Mouse (Mus musculus) liver (tissue): ENCODE results near the gene Tmco1.

Experiments
- DNase-seq: peaks from one replicate; pipeline ENCODE4 v3.0.0-alpha.2; 2020; ENCODE audit warnings: mixed read lengths

Gene Tmco1

DNA sequence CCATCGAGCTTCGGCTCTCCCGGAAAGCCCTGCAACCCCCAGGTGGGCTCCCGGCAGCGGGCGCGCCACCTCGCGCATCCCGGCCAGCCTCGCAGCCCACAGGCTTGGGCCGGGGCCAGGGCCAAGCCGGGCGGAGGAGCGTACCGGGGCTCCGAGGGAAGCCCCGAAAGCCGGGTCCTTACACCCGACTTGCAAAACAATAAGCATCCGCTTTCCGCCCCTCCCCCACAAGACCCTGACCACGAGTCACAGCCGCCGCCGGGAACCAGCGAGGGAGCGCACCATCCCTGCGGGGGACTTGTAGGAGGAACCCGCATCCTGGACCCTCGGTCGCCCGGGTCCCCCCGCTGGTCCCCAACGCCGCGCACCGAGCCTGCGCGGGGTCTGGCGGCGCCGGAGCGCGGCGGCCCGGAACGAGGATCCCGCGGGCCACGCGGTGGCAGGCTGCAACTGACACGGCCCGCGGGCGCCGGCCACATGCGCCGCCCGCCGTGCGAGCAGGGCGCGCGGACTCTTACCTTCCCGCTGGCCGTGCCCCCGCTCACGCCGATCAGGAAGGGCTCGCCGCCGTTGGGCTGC, 23.8 kb upstream of the Tmco1 start:
- DNase-seq, result peak; percentile 74

DNA sequence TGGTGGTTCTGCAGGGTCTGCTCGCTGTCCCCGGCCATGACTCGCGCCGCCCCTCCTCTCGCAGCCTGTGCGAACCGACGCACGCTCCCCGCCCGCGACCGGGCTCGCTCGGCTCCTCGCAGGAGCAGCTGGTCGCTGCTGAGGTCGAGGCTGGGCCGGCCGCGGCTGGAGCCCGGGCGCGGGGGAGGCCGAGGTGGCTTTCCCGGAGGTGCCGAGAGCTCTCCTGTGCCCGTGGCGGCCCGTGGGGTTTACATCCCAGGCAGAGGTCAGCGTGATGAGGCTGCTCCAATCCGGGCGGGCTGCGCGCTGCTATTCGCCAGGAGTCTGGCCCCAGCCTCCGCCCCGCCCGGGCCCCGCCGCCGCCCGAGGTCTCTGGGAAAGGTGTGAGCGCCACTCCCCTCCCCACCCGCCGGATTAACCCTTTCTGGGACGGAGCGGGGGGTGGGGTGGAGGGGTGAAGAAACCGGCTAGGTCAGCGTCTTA, 23.3 kb upstream of the Tmco1 start:
- peak; percentile 93 for DNase-seq

DNA sequence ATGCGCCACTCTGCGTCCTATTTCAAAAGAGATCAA, 23.0 kb upstream of the Tmco1 start, which contains the start of gene Uck2:
TSS of gene Uck2 (minus strand) at position 1 of the 36 bp plus-strand sequence.
- DNase-seq, result no peak

DNA sequence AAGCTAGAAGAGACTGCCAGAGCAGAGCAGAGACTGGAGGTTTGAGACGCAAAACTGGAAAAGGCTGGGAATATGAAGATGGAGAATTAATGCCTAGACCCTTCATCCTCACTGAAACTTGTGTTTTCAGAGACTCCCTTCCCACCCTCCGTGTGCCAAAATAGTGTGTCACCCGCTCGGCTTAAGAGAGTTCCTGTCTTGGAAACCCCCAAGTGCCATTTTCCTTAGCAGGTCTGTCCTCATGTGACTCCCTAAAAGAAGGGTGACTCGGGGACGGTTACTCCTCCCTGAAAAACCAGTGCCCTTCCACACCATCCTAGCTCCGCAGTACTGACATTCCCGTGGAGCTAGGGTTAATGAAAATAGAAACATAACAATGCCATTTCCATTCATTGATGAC, 22.8 kb upstream of the Tmco1 start:
- DNase-seq, result no peak

DNA sequence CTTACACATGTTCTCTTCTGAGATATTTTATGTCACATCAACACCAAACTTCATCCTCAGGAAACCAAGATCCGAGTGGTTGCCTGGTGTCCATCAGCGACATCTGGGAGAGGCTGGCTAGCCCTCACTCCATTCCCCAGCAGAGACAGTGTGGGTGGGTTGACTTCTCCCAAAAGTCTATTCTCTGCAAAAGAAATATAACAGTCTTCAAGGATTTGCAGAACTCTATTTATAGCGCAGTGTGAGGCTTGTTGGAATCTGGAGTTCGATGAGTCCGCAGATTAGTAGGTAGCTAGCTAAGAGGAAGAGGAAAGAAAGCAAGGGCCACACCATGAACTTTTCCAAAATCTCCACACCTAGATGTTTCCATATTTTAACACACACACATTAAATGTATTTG, 21.0 kb upstream of the Tmco1 start:
- no peak for DNase-seq

DNA sequence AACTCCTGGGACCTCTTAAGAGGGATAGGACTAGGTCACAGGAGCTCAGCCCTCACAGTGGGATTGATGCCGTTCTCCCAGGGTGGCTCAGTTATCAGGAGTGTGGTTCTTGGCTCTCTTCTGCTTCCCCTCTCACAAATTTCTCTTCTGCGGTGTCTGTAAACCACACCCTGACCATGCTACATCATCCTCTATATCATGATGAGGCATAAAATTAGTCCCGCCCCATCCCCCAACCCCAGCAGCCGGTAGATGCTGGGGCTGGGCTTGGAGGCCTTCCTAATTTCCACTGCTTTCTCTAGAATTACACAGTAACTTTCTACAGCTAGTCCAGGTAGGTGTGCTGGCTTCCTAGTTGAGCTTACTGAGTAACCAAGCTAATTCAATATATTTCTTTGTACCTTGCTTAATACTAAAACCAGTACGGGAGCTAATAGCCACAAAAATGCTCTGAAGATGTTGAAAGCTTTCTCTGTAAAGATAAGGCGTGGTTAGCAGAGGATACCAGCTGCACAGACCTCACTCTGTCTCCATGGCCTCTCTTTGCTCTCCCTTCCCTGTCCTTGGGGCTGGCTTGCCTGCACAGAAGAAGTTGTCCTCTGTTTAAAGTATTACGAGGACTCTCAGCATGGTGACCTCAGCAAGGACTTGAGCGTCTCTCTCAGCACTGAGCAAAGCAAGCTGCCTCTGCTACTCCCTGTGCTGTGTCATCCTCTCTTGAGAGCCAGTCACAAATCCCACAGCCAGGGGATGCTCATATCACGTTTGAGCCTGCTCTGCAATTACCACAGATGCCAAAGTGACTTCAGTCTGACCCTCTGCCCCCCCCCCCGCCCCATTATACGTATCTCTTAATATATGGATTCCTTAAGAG, 19.3 kb upstream of the Tmco1 start:
- peak; percentile 85 for DNase-seq

DNA sequence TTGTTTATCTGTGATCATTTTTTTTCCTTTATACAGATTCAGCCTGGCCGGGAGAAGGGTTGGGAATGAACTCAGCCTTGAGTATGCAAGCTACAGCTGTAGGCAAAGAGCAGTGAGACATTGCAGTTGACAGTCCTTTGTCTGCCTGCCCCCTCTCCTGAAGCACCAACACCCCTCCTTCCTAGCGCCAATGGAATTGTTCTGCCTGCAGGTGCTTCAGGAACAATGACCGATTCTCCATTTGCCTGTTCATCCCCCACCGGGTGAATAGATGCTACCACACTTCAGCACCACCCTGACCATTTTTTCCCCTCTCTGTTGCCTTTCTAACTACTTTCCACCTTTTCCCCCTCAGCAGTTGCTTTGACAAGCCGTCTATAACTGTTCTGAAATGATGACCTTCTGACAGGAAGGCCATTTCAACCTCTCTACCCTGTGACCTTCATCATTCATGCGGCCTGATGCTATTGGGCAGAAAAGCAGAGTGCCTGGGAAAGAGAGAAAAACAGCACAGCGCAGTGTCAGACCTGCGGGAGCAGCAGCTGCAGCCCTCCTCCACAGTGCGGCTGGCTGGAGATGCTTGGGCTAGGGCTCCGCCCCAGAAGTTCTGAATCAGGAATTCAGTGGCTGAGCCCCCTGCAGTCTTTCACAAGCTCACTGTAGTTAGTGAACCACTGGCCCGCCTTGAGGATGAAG, 18.5 kb upstream of the Tmco1 start:
- peak; percentile 44 for DNase-seq

DNA sequence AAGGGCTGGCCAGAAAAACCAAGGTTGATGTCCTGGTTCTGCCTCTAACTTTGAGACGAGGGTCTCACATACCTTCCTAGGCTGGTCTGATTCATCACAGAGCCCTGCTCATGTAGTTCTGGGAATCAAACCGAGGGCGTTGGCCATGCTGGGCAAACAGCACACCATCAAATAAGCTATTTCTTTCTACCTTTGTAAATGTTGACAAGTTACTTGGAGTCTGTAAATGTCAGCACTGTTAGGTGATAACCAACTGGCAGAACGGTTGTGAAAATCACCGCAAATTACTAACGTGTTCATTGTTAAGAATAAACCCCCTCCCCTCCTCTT, 17.9 kb upstream of the Tmco1 start:
- no peak for DNase-seq

DNA sequence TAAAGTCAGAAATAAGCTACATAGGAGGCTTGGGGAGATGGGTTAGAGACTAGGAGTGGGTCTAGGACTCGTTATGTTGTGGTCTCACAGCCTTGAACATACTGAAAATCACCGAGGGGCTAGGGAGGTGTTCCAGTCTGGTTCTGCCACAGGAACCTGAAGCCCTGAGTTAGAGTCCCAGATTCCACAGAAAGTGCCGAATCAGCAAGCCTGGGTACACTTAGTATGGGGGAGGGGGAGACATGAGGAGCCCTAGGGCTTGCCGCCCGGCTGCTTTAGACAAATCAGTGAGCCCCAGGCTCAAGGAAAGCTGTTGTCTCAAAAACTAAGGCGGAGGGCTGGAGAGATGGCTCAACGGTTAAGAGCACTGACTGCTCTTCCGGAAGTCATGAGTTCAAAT, 16.6 kb upstream of the Tmco1 start:
- DNase-seq, result no peak

DNA sequence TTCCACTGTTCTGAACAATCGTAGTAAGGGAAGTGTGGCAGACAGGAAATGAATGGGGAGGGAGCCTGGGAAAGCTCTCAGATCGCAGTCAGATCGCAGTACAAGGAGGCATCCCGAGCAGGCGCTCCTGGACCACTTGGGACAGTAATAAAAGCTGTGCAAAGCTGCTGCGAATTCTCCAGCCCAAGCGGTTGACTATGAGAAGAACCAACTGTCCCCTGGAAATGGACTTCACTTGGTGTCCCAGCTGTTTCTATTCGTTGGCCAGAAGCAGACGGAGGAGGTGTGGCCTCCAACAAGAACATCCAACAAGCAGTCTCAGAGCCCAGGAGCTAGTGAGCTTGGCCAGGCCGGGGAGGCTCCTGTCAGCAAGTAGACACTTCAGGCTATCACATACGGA, 15.7 kb upstream of the Tmco1 start:
- no peak for DNase-seq

DNA sequence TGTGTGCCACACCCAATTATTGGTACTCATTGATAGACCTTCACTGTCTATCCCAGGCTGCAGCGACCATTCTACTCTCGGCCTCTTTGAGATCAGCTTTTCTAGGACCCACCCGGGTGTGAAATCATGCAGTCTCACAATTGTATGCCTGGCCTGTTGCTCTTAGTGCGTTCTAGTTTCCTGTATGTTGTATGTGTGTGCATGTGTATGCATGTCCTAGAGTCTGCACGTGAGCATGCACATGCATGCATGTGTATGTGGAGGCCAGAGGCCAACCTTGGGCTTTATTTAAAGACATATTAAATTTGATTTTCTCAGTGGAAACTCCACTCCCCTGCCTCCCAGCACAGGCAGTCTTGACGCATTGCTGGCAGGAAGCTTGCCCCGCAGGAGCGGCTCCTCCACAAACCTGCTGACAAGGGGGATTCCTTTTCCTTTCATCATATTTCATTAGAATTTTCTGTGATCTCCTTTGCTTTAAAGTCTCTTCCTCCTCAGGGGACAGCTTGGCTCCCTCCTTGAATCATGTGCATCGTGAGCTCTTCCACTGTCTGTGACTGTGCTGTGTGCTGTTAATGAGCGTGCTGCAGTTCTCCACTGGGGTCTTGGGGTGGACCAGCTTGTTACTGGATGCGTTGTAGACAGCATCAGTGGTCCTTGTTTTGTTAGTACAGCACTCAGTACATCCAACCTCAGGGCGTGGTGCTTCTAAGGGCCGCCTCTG, 12.3 kb upstream of the Tmco1 start:
- no peak for DNase-seq

DNA sequence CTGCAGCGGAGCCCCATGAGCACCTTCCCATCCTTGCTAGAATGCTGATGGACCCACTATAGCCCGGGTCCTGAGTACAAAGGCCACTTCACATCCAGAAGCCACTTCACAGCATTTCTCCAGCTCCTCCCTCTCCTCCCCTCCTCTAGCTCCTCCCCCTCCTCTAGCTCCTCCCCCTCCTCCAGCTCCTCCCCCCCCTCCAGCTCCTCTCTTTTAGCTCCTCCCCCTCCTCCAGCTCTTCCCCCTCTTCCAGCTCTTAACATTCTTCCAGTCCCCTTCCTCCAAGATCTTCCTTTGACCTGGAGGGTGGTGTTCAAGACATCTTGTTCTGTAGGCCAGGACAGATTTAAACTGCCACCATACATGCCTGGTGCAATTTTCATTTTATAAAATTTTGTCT, 8.1 kb upstream of the Tmco1 start:
- peak; percentile 39 for DNase-seq

DNA sequence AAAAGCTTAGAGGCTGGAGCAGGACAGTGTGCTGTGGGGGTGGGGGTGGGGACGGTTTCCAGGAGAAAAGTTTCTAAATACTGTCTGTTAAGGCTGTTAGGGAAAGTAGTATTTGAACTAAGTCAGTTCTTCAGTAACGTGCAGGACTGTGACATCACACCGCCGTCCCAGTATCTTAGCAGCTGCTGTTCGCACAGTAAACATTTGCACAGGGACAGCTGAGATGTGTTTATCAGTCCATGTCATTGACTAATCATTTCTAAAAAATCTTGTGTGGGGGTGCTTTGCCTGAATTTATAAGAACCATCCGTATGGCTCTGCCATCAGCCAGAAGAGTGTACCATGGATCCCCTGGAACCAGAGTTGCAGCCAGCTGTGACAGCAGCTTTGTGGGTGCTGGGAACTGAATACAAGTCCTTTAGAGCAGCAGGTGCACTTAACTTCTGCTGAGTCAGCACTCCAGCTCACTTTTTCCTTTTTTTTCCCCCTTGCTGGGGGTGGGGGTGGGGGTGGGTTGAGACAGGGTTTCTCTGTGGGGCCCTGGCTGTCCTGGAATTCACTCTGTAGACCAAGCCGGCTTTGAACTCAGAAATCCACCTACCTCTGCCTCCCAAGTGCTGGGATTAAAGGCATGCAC, 2.6 kb upstream of the Tmco1 start:
- DNase-seq, result no peak

DNA sequence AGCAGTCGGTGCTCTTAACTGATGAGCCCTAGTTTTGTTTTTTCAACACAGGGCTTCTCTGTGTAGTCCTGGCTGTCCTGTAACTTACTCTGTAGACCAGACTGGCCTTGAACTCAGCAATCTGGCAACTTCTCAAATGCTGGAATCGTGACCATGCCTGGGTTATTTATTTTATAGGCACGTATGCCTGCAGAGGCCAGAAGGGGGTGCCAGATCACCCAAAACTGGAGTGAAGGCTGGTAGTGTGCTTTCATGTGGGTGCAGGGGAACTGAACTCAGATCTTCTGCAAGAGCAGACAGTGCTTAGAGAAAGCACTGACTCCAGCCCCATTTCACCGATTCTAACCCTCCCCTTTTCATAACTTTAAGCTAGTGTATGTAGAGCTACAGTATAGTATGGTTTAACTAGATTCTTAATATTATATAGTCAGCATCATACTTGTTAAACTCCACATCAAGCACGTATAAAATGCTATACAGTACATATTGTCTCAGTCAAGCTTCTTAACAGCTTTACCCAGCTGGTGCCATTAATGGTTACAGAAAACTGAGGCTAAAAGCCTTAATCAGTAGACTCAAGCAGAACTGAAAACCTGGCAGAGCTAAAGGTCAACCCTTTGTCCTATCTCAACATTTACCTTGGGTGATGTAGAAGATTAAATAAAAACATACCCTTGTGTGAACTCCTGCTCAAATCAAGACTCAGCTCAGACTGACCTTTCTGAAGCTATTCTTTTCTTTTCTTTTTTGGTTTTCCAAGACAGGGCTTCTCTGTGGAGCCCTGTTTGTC, 1.5 kb upstream of the Tmco1 start:
- DNase-seq, result peak; percentile 74

DNA sequence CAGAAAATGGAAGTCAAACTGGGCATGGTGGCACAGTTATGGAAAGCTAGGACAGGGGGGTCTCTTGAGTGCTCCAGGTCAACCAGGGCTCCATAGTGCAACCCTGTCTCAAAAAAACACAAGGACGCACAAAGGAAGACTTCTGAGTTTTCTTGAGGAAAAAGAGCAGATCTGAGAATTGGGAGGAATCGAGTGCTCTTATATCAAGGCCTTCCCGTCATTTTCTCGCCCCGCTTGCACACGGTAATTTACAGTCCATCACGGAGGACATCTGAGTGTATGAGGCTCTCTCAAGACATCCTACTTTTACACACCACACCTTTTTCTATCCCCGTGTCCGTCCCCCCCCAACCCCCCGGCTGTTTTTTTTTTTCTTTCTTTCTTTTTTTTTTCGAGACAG, 504 bp upstream of the Tmco1 start:
- no peak for DNase-seq

DNA sequence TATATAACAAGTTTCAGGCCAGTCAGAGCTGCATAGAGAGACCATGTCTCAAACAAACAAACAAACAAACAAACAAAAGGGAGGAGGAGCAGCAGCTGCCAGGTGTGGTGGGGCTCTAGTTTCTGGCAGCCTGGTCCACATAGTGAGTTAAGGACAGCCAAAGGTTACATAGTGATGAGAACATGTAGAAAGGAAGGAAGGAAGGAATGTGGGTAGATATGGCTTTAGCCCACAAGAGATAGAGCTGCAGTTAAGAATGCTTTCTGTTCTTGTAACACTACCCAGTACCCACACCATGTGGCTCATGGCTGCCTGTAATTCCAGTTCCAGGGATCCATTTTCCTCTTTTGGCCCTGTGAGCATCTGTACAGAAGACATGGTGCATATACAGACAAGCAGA, 4.2 kb downstream of the Tmco1 start:
- DNase-seq, result no peak

DNA sequence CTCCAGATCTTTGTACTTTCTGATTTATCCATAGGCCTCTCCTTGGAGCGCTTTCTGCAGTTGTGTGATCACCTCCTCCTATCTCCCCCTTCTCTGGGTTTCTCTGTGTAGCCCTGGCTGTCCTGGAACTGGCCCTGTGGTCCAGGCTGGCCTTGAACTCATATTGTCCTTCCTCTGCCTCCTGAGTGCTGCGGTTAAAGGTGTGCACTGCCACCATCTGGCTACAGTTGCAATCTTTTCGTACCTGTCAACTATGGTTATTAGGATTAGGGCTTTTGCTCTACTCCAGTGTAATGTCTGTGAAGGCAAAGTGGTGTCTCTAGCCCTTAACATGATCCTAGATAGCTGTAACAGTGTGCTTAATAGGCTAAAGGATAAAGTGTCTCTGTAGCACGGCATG, 5.0 kb downstream of the Tmco1 start:
- DNase-seq, result no peak

DNA sequence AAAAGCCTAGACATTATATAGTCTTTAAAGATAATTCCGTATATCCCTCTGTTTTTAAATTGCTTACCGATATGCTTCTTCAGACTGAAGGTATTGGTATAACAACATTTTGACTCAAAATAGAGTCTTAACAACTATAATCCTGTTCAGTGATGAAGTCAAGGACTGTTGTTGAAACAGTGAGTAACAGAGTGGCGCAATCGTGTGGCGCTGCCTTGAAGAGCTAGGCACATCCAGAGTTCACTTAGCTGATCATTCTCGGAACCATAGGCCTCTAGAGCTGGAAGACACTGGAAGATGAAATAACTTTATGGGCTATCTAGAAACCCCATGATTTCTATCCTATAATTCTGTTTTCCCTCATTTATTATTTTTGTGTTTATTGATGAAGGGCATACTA, 13.5 kb downstream of the Tmco1 start:
- no peak for DNase-seq

DNA sequence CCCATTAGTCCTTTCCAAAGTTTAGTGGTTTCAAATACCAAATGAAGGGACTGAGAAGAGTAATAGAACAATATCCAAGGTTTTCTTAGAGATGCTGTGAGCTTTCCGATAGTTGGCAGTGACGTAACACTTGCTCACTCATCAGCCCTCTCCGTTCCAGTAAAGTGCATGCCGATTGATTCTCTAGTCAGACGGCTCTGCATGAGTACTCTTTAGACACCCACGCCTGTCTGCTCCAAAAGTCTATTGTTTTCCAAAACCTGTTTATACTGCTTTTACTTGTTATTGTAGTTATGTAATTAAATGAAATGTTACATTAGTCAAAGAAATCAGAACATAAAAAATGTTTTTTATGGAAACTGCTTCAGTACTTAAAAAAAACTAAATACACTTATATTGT, 20.6 kb downstream of the Tmco1 start:
- no peak for DNase-seq

DNA sequence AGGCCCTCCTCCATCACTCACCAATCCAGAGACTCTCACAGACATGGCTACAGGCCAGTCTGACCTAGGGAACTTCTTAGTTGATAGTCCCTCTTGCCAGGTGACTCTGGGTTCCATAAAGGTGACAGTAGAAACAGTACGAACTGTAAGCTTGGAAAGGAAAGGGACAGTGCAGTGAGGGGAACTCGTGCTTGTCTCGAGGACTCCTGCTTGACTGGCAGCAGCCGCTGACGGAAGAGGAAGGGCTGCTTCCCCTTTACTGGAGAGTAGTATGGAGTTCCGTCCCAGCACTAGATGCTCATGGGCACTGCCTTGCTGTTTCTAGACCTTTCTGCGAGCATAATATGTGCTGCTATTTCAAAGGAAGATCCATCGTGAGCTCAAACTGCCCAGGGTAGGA, 22.9 kb downstream of the Tmco1 start:
- no peak for DNase-seq

DNA sequence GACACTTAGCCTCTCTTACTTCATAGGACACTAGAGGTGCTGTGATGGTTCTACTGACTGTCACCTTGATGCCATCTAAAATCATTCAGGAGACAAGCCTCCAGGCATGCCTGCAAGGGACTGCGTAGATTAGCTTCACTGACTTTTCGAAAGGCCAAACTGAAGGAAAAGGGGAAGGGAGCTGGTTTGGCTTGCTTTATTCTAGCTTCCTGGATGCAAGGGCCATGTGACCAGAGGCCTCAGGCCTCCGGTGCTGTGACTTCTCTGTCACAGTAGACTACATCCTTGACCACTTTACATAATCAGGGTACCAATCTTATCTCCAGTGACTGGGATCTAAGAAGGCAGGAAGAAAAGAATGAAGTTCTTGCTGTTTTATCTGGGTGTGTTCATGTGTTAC, 28.2 kb downstream of the Tmco1 start:
- no peak for DNase-seq

DNA sequence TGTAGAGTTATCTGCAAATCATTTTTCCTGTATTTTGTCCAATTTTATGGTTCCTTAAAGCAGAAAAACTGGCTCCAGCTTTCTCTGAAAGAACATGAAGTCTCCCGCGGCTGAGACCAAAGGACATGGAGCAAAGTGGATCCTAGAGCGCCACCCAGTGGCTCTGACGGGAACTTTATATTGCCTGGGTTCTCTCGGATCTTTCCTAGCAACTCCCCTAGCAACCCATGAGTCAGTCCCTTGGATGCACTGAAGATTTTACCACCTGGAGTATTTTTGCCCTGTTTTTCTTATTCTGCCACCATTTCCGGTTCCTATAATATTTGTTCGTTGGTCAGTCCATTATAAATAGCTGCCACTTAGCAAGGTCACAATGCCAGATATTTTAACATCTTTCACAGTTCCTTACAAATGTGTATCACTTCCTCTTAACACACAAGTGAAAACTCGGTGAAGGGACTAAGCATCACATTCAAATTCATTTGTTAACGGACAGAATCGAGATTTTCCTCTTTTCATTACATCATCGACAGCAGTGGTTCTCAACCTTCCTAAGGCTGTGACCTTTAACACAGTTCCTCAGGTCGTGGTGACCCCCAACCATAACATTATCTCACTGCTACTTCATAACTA, 29.4 kb downstream of the Tmco1 start:
- peak; percentile 84 for DNase-seq
